Mouse (Mus musculus) small intestine, adult 2 months (tissue): ENCODE measurements around the gene Coil.

ENCODE experiments used
- CTCF ChIP-seq: fragments of 200-500 bp; IDR thresholded peaks from 2 replicates; pipeline ENCODE4 v1.5.1; 2012; ENCODE audit warnings: low read depth, mild to moderate bottlenecking, control low read depth, inconsistent platforms, low read length, moderate library complexity, mixed read lengths; ENCODE audit not compliant: insufficient replicate concordance, insufficient read length; ENCODE audit errors: extremely low read depth
- POLR2A ChIP-seq: fragments of 200-500 bp; IDR thresholded peaks from 2 replicates; pipeline ENCODE4 v1.6.1; 2012; ENCODE audit warnings: low read depth, mild to moderate bottlenecking, control low read depth, inconsistent platforms, low read length, moderate library complexity

DNA sequence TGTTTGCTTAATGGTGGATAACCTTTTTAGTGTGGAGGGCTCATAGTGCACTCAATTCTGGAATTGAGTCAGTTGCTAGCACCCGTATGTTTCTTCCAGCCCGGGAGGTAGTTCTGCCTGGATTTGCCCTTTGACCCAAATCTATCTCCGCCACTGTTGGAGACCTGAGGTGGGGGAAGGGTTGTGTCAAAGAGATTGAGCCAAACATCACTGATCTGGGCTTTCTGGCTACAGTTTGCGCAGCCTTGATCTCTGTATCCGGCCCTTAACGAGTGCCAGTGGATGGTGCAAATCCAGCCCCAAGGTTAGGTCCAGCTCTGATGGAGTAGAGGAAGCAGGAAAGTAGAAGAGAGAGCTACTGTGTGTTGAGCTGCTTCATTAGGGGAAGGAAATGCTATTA is 33.0 kb downstream of the Coil start:
- TF ChIP-seq CTCF (no peak), POLR2A (no peak)
